8 mouse cellular contexts compared by ENCODE assay signal in genomic region chrX:72908404-72908741, GRCm38 (mm10). TPM values are rescaled to one million over a fixed set of nuclear protein-coding genes. Genes with fewer than 3 reads are reported as not detected.
DNase-seq lines count a peak whose midpoint lies in the region.

No protein-coding gene starts in this region.

- DNase-seq in gastrocnemius, adult 18-20 months (ENCODE audit: low spot score), result peak; percentile 11
- no peak for DNase-seq in gastrocnemius, postnatal 25 days
- DNase-seq in 3T3-L1 (ENCODE audit: low read depth, low spot score), result peak; percentile 67
- DNase-seq in embryo, embryonic 10 days (ENCODE audit: low spot score), result peak; percentile 64
- peak; percentile 30 for DNase-seq in hindlimb bud, embryonic 11.5 days (ENCODE audit: extremely low spot score, low read depth, low spot score)
- peak; percentile 13 for DNase-seq in lung, postnatal 25 days (ENCODE audit: low spot score)
- peak; percentile 1 for DNase-seq in yolk sac, embryonic 10.5 days (ENCODE audit: low spot score)
- no peak for DNase-seq in thymus, adult 18-20 months

RNA-seq across cellular contexts. Expression of gene Cetn2, which starts 9.8 kb away (rescaled TPM):
- total RNA-seq in gastrocnemius, adult 18-20 months (2021), result 10 to 100 TPM; 27.4 to 28.8 TPM
- total RNA-seq in gastrocnemius, postnatal 25 days (2021), result 10 to 100 TPM; 23.8 to 25.9 TPM

RNA-seq across cellular contexts. Expression of gene Nsdhl, which starts 10.0 kb away (rescaled TPM):
- 1 to 10 TPM; 3.3 to 3.5 TPM for total RNA-seq in gastrocnemius, adult 18-20 months (2021)
- total RNA-seq in gastrocnemius, postnatal 25 days (2021), result 1 to 10 TPM; 4.0 to 6.1 TPM

Comparison
In these comparisons a context has a peak if more than half of its experiments do, and no peak if none do; other contexts are left out.
1. DNase-seq: peak in gastrocnemius, adult 18-20 months (single experiment), 3T3-L1 (single experiment), embryo, embryonic 10 days (single experiment), hindlimb bud, embryonic 11.5 days (single experiment), lung, postnatal 25 days (single experiment) and yolk sac, embryonic 10.5 days (single experiment); none in gastrocnemius, postnatal 25 days (single experiment) and thymus, adult 18-20 months (0 of 2).